Mouse (Mus musculus) skeletal muscle tissue, postnatal 0 days (tissue): Measurements from ENCODE around the gene Gm16503. TPM values are rescaled to one million over a fixed set of nuclear protein-coding genes. Genes with fewer than 3 reads are reported as not detected.

Source experiments
- polyA plus RNA-seq: library from polyadenylated mRNA; unstranded; fragments of >200 nt; fragmentation: Nextera tagmentation; extraction: Ambion mirVana; gene quantifications from 2 replicates; pipeline ENCODE4 v1.2.1, GENCODE M21; 2015

Gene Gm16503
- polyA plus RNA-seq, result 0.04 and 0.10 TPM in 2 replicates

DNA sequence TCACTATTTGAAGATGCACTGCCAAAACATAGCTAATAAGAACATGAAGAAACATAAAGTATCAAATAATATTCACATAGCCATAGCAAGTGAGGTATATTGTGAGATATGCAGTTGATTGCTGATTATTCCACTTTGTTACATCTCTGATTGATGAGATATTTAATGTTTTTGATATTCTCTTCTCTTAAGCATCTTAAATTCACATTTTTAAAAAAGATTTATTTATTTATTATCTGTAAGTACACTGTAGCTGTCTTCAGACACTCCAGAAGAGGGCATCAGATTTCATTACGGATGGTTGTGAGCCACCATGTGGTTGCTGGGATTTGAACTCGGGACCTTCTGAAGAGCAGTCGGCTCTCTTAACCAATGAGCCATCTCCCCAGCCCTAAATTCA lies at the start of gene Gm16503:
Gm16503 (plus strand) TSS at position 301 of the 400 bp plus-strand sequence.

DNA sequence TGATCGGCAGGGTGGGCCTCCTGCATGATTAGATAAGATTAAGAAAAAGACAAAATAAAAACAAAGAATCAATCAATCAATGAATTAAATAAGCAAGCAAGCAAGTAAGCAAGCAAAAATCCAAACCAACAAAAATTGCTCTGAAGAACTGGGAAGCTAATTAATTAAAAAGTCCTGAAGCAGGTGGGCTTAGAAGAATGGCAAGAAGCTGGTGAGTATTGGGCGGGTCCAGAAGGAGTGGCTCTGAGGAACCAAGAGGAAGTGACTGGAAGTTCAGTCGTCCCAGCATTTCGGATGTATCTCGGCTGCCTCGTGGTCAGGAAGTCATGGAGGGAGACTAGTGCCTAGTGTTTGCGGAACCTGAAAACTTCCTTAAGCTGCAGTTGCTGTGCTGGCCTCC lies 47.9 kb upstream of the Gm16503 start, which contains the start of gene Zfp982:
Zfp982 (plus strand) TSS at position 301 of the 400 bp plus-strand sequence.

GRCm38 (mm10) chr4:147553071-147553470 lies 13.1 kb downstream of the Gm16503 start, which contains the start of gene Zfp985:
Gene Zfp985, plus strand, starts transcription at chr4:147553277.

Other genes with a start within 250 kb of the Gm16503 start
- not detected in 2 replicates for gene Zfp988, start 234.5 kb upstream of the Gm16503 start, polyA plus RNA-seq
- 0.19 and 0.27 TPM in 2 replicates for gene Zfp978, start 178.9 kb upstream of the Gm16503 start, polyA plus RNA-seq
- 2.7 and 3.5 TPM in 2 replicates for gene Zfp982, start 47.8 kb upstream of the Gm16503 start, polyA plus RNA-seq
- gene Zfp985, start 13.1 kb downstream of the Gm16503 start, polyA plus RNA-seq, result 0.06 and 0.11 TPM in 2 replicates
- gene Zfp979, start 102.3 kb downstream of the Gm16503 start, polyA plus RNA-seq, result 1.5 and 2.3 TPM in 2 replicates
- not detected in 2 replicates for gene Zfp534, start 162.3 kb downstream of the Gm16503 start, polyA plus RNA-seq